Mouse (Mus musculus) heart, adult 2 months (tissue): ENCODE results near the gene Cfdp1. TPM values are rescaled to one million over a fixed set of nuclear protein-coding genes. Genes with fewer than 3 reads are reported as not detected.

Experiments used
- DNase-seq, 2 experiments: peaks; one replicate each; pipeline ENCODE4 v3.0.0; 2021
- H3K27ac ChIP-seq: fragments of 200-600 bp; 2 replicates; pipeline ENCODE4 v1.8.1; 2022
- H3K27me3 ChIP-seq: fragments of 200-500 bp; 2 replicates; pipeline ENCODE4 v1.6.1; 2012; ENCODE audit warnings: mild to moderate bottlenecking, low read length, inconsistent platforms, mixed read lengths; ENCODE audit not compliant: control insufficient read depth, insufficient read depth
- H3K36me3 ChIP-seq: fragments of 200-500 bp; 2 replicates; pipeline ENCODE4 v1.6.1; 2012; ENCODE audit warnings: low read length, inconsistent platforms; ENCODE audit not compliant: control insufficient read depth, insufficient read depth
- H3K4me1 ChIP-seq: fragments of 200-500 bp; 2 replicates; pipeline ENCODE4 v1.6.1; 2011; ENCODE audit warnings: low read length; ENCODE audit not compliant: control insufficient read depth, insufficient read depth
- H3K4me3 ChIP-seq: fragments of 200-600 bp; 2 replicates; pipeline ENCODE4 v1.8.1; 2022
- H3K79me2 ChIP-seq: fragments of 200-500 bp; replicated peaks from 2 replicates; pipeline ENCODE4 v1.6.1; 2012; ENCODE audit warnings: mild to moderate bottlenecking, inconsistent platforms, low read length, moderate library complexity, mixed read lengths; ENCODE audit not compliant: control insufficient read depth, insufficient read depth
- H3K9ac ChIP-seq: fragments of 200-500 bp; 2 replicates; pipeline ENCODE4 v1.6.1; 2012; ENCODE audit warnings: low read depth, mild to moderate bottlenecking, control low read depth, inconsistent platforms, low read length, mixed read lengths
- CTCF ChIP-seq: fragments of 200-600 bp; IDR thresholded peaks from 2 replicates; pipeline ENCODE4 v1.8.1; 2022; ENCODE audit warnings: antibody characterized with exemption, mild to moderate bottlenecking, moderate library complexity
- EP300 ChIP-seq: fragments of 200-500 bp; IDR thresholded peaks from 2 replicates; pipeline ENCODE4 v1.6.1; 2011; ENCODE audit warnings: low read depth, low read length, control low read depth; ENCODE audit not compliant: insufficient read depth
- POLR2A ChIP-seq: fragments of 200-500 bp; IDR thresholded peaks from 2 replicates; pipeline ENCODE4 v1.6.1; 2011; ENCODE audit warnings: mild to moderate bottlenecking, low read depth, low read length, control low read depth; ENCODE audit not compliant: insufficient read depth
- WGBS: fragments of 180-500 bp; shearing (Covaris S2); methylation state at CpG from one replicate; pipeline ENCODE4 v1.1.7; 2018; 5-methylcytosine and 5-hydroxymethylcytosine counted together
- intact Hi-C: fragments of 180-260 bp; cut with DNase I; formaldehyde crosslinking; loops from one replicate; pipeline ENCODE4 v1.15.1; 2025
- polyA plus RNA-seq: library from polyadenylated mRNA; depleted of rRNA; stranded (reverse); fragments of >200 nt; gene quantifications from 2 replicates; pipeline ENCODE4 v1.2.3, GENCODE M21; 2012
- total RNA-seq, 2 experiments: library from RNA; stranded (reverse); gene quantifications; 2 replicates each; pipeline ENCODE4 v1.2.3; 2021

Cfdp1 gene
- total and polyA plus RNA-seq, 3 experiments, result 5.6 to 34.4 (median 32.7) TPM

DNA sequence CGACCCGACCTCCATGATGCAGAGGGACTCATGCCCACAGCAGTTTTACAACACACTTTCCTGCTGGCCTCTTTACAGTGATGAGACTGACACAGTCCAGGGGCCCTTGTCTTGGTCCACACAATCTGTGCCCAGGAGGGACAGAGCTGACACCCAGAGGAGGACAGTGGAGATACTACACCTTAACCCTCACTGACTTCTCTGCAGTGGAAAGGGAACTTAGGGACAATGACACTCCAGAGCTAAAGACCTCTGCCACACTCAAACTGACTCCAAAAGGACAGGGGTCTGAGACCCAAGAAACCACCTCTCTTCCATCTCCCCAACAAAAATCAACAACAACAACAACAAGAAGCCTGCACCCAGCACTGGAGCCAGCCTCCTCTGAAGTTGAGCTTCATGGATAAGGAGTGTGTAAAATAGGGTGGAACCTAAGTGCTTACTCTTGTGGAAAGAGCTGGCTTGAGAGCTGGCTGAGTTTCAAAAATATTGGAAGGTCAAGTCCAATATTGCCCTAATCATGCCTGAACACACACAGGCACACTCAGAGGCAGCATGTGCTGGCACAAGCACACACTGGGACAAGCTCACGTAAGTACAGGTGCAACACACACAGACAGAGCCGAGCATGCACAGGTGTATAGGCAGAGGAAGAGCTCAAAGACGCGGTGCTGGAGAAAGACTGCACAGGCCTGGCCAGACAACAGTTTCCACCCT, 119.7 kb downstream of the Cfdp1 start:
- no peaks in the 10 kb centered on the region for H3K27me3 ChIP-seq
- TF ChIP-seq POLR2A, result no peak
- no peak for TF ChIP-seq CTCF
- no peak for TF ChIP-seq EP300
- peak overlapping the region; percentile 22 for H3K9ac ChIP-seq
- H3K36me3 ChIP-seq, result no peaks in the 10 kb centered on the region; the same call in 1 of the 2 replicates
- H3K4me3 ChIP-seq, result peak overlapping the region; percentile 44
- intact Hi-C loops, result no loop called here
- peaks cover 6% of the 10 kb centered on the region for H3K79me2 ChIP-seq
- peak overlapping the region; percentile 96 for H3K27ac ChIP-seq
- H3K4me1 ChIP-seq, result peaks cover 61% of the 10 kb centered on the region
- peak in 1 of 2 experiments; percentile 33 for DNase-seq
- 29% methylated on average over 6 of the region's 6 CpGs for WGBS

- Histone ChIP-seq H3K79me2 (peaks cover 6% of the 10 kb centered on the region), H3K27me3 (no peaks in the 10 kb centered on the region), H3K36me3 (no peaks in the 10 kb centered on the region; the same call in 1 of the 2 replicates), H3K27ac (peak overlapping the region; percentile 96), H3K9ac (no peak overlapping the region), H3K4me1 (peaks cover 58% of the 10 kb centered on the region), H3K4me3 (no peak overlapping the region)
- intact Hi-C loops, result no loop called here
- 19% methylated on average over 5 of the region's 5 CpGs for WGBS
- TF ChIP-seq EP300 (no peak), POLR2A (no peak), CTCF (no peak)
- peak in 1 of 2 experiments; percentile 31 for DNase-seq
Measured at GRCm38 (mm10) chr8:111733581-111734243, 120.4 kb downstream of the Cfdp1 start.

GRCm38 (mm10) chr8:111732406-111733085, 121.5 kb downstream of the Cfdp1 start:
- H3K4me3 ChIP-seq, result peak overlapping the region; percentile 89
- H3K79me2 ChIP-seq, result peaks cover 10% of the 10 kb centered on the region
- peak overlapping the region; percentile 62 for H3K9ac ChIP-seq
- peak overlapping the region; percentile 94 for H3K27ac ChIP-seq
- TF ChIP-seq CTCF, result no peak
- no peak for TF ChIP-seq POLR2A
- no peak for TF ChIP-seq EP300
- 8% methylated on average over 10 of the region's 10 CpGs for WGBS
- H3K27me3 ChIP-seq, result no peaks in the 10 kb centered on the region
- peak in 1 of 2 experiments; percentile 37 for DNase-seq
- intact Hi-C loops, result no loop called here
- no peaks in the 10 kb centered on the region; the same call in 1 of the 2 replicates for H3K36me3 ChIP-seq
- peaks cover 64% of the 10 kb centered on the region for H3K4me1 ChIP-seq

- H3K27ac ChIP-seq, result peak overlapping the region; percentile 94
- peaks cover 10% of the 10 kb centered on the region for H3K79me2 ChIP-seq
- peak; percentile 69; the same call in 1 of the 2 replicates for TF ChIP-seq POLR2A
- TF ChIP-seq CTCF, result peak; percentile 6; the same call in 1 of the 2 replicates
- TF ChIP-seq EP300, result no peak
- peak overlapping the region; percentile 89 for H3K4me3 ChIP-seq
- intact Hi-C loops, result no loop called here
- H3K4me1 ChIP-seq, result peaks cover 66% of the 10 kb centered on the region
- DNase-seq, result peak; percentile 98 to 99
- H3K9ac ChIP-seq, result peak overlapping the region; percentile 83
- H3K27me3 ChIP-seq, result no peaks in the 10 kb centered on the region
- peaks cover 4% of the 10 kb centered on the region for H3K36me3 ChIP-seq
- WGBS, result 0% methylated on average over 36 of the region's 41 CpGs
Measured at GRCm38 (mm10) chr8:111732004-111732403, 122.1 kb downstream of the Cfdp1 start.

DNA sequence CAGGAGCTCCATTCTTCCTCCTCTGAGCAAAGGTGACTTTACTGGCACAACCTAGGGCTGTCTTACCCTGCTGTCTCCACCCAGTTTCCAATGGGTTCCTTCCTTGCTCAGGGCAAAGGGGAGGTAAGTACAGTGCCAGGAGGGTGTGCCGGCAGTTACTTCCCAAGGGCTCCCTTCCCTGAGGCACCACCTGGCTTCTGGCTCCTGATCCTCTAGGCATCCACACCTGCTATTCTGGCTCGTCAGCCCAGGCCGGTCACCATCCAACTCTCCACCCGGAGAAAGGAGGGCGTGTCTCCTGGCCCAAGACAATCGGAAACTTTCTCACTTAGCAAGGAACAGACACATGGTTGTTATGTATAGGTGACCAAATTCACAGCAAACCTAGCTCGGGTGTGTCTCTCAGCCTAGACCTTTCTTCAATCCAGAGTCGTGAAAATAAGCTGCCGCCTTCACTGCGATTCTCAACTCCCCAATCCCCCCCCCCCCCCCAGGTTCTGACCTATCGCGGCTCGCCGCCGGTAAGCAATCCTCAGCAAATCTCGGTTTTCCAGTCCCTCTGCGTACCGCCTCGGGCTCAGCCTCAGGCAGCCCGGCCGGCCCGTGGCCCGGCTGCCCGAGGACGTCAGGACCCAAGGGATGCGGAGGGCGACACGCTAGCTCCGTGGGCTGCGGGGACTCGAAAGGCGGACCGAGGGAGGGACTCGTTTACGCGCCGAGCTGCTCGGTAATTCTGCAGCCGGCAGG, 122.7 kb downstream of the Cfdp1 start:
- Histone ChIP-seq H3K79me2 (peaks cover 8% of the 10 kb centered on the region), H3K9ac (peak overlapping the region; percentile 83), H3K27me3 (no peaks in the 10 kb centered on the region), H3K4me3 (peak overlapping the region; percentile 89), H3K4me1 (peaks cover 70% of the 10 kb centered on the region), H3K36me3 (peaks cover 6% of the 10 kb centered on the region), H3K27ac (peak overlapping the region; percentile 94)
- DNase-seq, result peak; percentile 53 to 55
- WGBS, result under 1% methylated on average over 39 of the region's 39 CpGs
- intact Hi-C loops, result no loop called here
- no peak for TF ChIP-seq POLR2A
- no peak for TF ChIP-seq CTCF
- no peak for TF ChIP-seq EP300
